Mouse (Mus musculus) ES-Bruce4 (cell line): Measurements from ENCODE around the gene Pgpep1l. TPM values are rescaled to one million over a fixed set of nuclear protein-coding genes. Genes with fewer than 3 reads are reported as not detected.
"Not testable (repeated sequence)": the region's sequence is repeated elsewhere in the genome, so short reads cannot be mapped to it uniquely, and the experiment has no call there.

Experiments
- H3K27ac ChIP-seq: 2 replicates; pipeline ENCODE4 v1.5.1; 2012; ENCODE audit warnings: low read length, inconsistent platforms; ENCODE audit not compliant: insufficient read depth
- H3K27me3 ChIP-seq: 2 replicates; pipeline ENCODE4 v1.6.1; 2012; ENCODE audit warnings: mild to moderate bottlenecking, low read length, inconsistent platforms; ENCODE audit not compliant: control insufficient read depth, poor library complexity, insufficient read depth, severe bottlenecking
- H3K36me3 ChIP-seq: 2 replicates; pipeline ENCODE4 v1.6.1; 2012; ENCODE audit warnings: inconsistent platforms, mild to moderate bottlenecking, low read length, moderate library complexity; ENCODE audit not compliant: control insufficient read depth, poor library complexity, insufficient read depth, severe bottlenecking
- H3K4me1 ChIP-seq: one replicate; pipeline ENCODE4 v1.8.1; 2011; ENCODE audit warnings: low read length; ENCODE audit not compliant: control insufficient read depth, insufficient read depth
- H3K4me3 ChIP-seq: 2 replicates; pipeline ENCODE4 v1.5.1; 2011; ENCODE audit warnings: low read depth, mild to moderate bottlenecking, low read length
- H3K9ac ChIP-seq: 2 replicates; pipeline ENCODE4 v1.6.1; 2012; ENCODE audit warnings: low read depth, mild to moderate bottlenecking, inconsistent platforms; ENCODE audit not compliant: poor library complexity, severe bottlenecking
- H3K9me3 ChIP-seq: replicated peaks from 2 replicates; pipeline ENCODE4 v1.6.1; 2012; ENCODE audit warnings: mild to moderate bottlenecking, low read length, inconsistent platforms; ENCODE audit not compliant: control insufficient read depth, poor library complexity, insufficient read depth, severe bottlenecking
- CTCF ChIP-seq: IDR thresholded peaks from one replicate; pipeline ENCODE4 v1.8.1; 2011; ENCODE audit warnings: low read depth, low read length
- EP300 ChIP-seq: IDR thresholded peaks from 2 replicates; pipeline ENCODE4 v1.6.1; 2011; ENCODE audit warnings: low read depth, low read length; ENCODE audit not compliant: insufficient read depth
- POLR2A ChIP-seq: IDR thresholded peaks from one replicate; pipeline ENCODE4 v1.8.1; 2011; ENCODE audit warnings: low read length; ENCODE audit not compliant: insufficient read depth
- polyA plus RNA-seq: library from polyadenylated mRNA; stranded (reverse); fragments of >200 nt; gene quantifications from 2 replicates; pipeline ENCODE4 v1.2.4, GENCODE M21; 2011; ENCODE audit warnings: low read depth; ENCODE audit not compliant: missing spikeins, insufficient read depth, insufficient read length

The Pgpep1l gene
- polyA plus RNA-seq, 1 experiment = 3.4 TPM

DNA sequence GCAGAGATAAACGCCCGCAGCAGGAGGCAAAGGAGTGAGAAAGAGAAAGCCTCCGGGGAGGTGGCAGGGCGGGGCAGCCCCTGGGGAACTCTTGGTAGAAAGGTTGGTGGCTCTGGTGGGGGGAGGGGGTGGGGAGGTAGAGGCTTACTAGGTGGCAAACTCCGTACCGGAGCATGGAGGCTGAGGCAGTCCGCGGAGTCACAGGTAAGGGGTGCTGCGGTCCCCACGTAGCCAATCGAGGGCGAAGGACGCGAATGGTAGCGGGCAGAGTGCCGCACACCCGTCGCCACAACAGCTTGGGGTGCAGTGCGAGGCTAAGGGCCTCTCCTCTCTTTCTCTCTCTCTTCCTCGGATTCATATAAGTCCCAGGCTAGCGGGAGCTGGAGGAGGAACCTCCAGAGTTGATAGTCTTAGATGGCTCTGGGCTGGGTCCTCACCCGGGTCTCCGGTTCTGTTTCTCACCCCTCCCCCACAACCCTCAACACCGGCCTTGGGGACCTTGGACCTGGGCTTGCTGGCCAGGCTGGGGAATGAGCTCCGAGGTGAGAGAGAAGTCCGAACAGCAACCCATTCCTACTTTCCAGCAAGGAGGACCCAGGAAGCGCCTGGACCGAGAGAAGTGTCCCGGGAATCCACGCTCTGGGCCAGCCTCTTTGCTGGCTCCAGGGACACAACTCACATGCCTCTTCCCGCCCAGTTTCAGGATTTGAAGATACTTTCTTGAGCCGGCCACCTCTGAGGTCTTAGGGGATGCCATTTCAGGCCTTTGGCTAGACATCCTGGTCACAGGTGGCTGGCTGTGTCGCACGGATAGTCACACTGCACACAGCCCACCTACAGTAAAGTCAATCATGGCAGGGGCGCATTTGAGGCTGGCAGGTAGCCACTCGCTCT is 12.1 kb upstream of the Pgpep1l start:
- Histone ChIP-seq H3K27ac (peak overlapping the region; percentile 52), H3K36me3 (no peaks in the 10 kb centered on the region), H3K4me3 (peak overlapping the region; percentile 66), H3K9me3 (no peaks in the 10 kb centered on the region), H3K9ac (peak overlapping the region; percentile 45), H3K27me3 (no peaks in the 10 kb centered on the region), H3K4me1 (peaks cover 3% of the 10 kb centered on the region)
- TF ChIP-seq EP300 = peak; percentile 72
- no peak for TF ChIP-seq POLR2A
- no peak for TF ChIP-seq CTCF

DNA sequence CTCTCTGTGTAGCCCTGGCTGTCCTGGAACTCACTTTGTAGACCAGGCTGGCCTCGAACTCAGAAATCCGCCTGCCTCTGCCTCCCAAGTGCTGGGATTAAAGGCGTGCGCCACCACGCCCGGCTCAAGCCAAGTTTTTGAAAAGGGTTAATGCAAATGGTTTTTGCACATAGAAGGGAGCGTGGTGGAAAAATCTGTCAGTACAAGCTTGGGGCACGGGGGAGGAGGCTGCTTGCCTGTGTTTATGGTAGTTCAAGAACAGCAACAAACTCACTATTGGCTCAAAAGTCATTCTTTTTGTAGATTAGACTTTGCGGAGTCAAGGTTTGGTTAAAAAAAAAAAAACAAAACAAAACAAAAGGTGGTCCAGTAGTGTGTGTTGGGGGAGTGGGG is 11.4 kb upstream of the Pgpep1l start:
- H3K9me3 ChIP-seq, H3K27me3 ChIP-seq, H3K4me1 ChIP-seq, H3K36me3 ChIP-seq: not testable (repeated sequence)
- peak overlapping the region; percentile 45 for H3K9ac ChIP-seq
- peak overlapping the region; percentile 66 for H3K4me3 ChIP-seq
- H3K27ac ChIP-seq = peak overlapping the region; percentile 79

DNA sequence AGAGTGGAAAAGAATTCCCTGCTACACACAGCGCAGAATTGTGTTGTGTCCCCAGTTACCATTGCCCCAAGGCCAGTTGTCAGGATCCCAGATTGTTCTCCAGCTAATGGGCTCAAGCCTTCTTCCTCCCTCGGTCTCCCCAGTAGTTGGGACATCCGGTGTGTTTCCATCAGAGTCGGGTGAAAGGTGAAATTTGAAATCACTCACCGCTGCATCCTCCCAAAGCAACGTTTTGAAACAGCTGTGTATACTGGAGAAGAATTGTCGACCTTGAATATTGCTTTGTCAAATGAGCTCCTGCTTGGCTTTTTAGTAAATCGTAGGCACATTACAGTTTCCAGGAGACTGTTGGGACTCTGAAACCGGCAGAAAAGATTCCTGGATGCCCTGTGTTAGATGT is 10.9 kb upstream of the Pgpep1l start:
- Histone ChIP-seq H3K27ac (peak overlapping the region; percentile 79), H3K4me1 (peaks cover 3% of the 10 kb centered on the region), H3K36me3 (no peaks in the 10 kb centered on the region), H3K4me3 (no peak overlapping the region), H3K27me3 (no peaks in the 10 kb centered on the region), H3K9ac (0 out of 2 replicates have a peak overlapping the region, but pooled peaks have one; percentile 38), H3K9me3 (no peaks in the 10 kb centered on the region)
- TF ChIP-seq POLR2A = no peak
- no peak for TF ChIP-seq EP300
- no peak for TF ChIP-seq CTCF

DNA sequence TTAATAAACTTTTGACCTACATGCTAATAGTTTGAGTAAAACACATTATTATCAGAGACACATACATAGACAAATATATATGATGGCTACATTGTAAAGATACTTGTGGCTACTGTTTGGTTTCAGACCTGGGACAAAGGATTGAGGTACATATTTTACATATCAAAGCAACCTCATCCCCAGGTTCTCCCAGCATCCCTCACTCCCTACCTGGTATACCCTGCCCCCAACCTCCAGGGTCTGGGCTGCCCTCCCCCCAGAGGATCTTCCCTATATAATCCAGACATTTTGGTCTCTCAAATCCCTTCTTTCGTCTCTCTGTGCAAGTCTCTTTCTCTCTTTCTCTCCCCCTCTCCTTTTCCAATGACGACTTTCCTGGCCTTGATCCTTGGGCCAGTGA is 10.2 kb upstream of the Pgpep1l start:
- H3K9me3 ChIP-seq = no peaks in the 10 kb centered on the region
- H3K9ac ChIP-seq = no peak overlapping the region
- H3K27ac ChIP-seq = peak overlapping the region; percentile 79; the same call in 1 of the 2 replicates
- H3K36me3 ChIP-seq = no peaks in the 10 kb centered on the region
- H3K4me1 ChIP-seq = peaks cover 3% of the 10 kb centered on the region
- H3K27me3 ChIP-seq = no peaks in the 10 kb centered on the region
- TF ChIP-seq CTCF (no peak), POLR2A (no peak), EP300 (peak; percentile 74; the same call in 1 of the 2 replicates)
- no peak overlapping the region for H3K4me3 ChIP-seq

DNA sequence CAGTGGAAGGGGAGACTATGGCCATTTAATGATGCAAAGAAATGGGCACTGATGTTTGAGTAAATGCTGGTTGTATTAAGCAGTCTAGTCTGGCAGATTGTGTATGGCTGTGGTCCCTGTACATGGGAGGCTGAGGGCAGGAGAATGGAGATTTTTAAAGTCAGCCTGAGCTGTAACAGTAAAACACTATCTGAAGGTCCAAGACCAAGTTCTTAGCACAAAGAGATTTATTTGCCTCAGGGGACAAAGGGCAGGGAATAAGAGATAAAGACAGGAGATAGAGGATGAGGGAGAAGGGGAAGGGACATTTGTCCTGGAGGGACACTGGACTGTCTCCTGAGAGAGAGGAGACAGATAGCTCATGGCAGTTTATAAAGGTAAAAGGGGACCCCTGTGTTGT is 9.5 kb upstream of the Pgpep1l start, which contains the start of gene Fam169b:
Fam169b (plus strand) TSS at position 325 of the 400 bp plus-strand sequence.
- Histone ChIP-seq H3K27ac (peak within 1 kb of the TSS; percentile 79), H3K4me3 (no peak within 1 kb of the TSS), H3K4me1 (peaks cover 3% of the 10 kb centered on the region), H3K27me3 (no peaks in the 10 kb centered on the region), H3K9ac (peak within 1 kb of the TSS; percentile 41; the same call in 1 of the 2 replicates), H3K9me3 (no peaks in the 10 kb centered on the region), H3K36me3 (no peaks in the 10 kb centered on the region)
- no peak for TF ChIP-seq CTCF
- TF ChIP-seq EP300 = no peak
- no peak for TF ChIP-seq POLR2A

DNA sequence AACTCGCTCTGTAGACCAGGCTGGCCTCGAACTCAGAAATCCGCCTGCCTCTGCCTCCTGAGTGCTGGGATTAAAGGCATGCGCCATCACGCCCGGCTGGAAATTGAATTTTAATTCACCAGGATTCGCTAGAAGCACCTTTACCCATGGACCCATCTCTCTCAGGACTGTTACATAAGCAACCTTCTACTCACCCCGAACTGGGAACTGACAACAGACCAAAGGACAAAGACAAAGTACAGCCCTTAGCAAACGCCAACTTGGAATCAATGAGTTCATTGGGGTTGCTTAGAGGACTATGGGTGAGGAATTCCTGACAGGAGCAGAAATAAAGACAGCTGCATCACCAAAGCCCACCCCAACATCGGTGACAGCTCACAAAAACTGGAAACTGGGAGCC is 8.6 kb upstream of the Pgpep1l start:
- no peak for TF ChIP-seq EP300
- TF ChIP-seq POLR2A = no peak
- H3K9me3 ChIP-seq = no peaks in the 10 kb centered on the region
- H3K36me3 ChIP-seq = no peaks in the 10 kb centered on the region
- peak overlapping the region; percentile 31; the same call in 1 of the 2 replicates for H3K27ac ChIP-seq
- H3K9ac ChIP-seq = 0 out of 2 replicates have a peak overlapping the region, but pooled peaks have one; percentile 41
- no peak overlapping the region for H3K4me3 ChIP-seq
- no peaks in the 10 kb centered on the region for H3K27me3 ChIP-seq
- peaks cover 3% of the 10 kb centered on the region for H3K4me1 ChIP-seq
